Mouse (Mus musculus): ENCODE data around the gene Efhb.
A peak's percentile ranks its signal among the peaks of the same experiment; 100 is the strongest.

Gene Efhb

GRCm38 (mm10) chr17:53462603-53463495, at the start of gene Efhb:
Gene Efhb (minus strand): TSS chr17:53463321.
- DNase-seq (ENCODE audit: low read depth, low spot score) = peak; percentile 89

- peak; percentile 34 for DNase-seq (ENCODE audit: low read depth, low spot score)
Observed at GRCm38 (mm10) chr17:53512311-53512951, 49.3 kb upstream of the Efhb start.

DNA sequence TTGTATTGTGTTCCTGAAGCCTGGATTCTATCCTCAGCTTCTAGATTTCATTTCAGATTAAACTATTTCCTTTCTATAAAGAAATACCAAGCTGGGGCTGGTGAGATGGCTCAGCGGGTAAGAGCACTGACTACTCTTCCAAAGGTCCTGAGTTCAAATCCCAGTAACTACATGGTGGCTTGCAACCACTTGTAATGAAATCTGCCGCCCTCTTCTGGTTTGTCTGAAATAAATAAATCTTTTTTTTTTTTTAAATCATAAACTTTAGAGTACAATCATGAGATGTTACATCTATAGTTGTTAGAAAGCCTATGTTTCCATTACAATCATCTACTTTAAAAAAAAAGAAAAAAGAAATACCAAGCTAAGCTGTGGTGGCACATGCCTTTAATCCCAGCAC, 39.8 kb upstream of the Efhb start:
- no peak for DNase-seq (ENCODE audit: low read depth, low spot score)

- no peak for DNase-seq (ENCODE audit: low read depth, low spot score)
Observed at GRCm38 (mm10) chr17:53489007-53489378, 25.9 kb upstream of the Efhb start.

GRCm38 (mm10) chr17:53488291-53489006, 25.3 kb upstream of the Efhb start:
- DNase-seq (ENCODE audit: low read depth, low spot score) = no peak

DNA sequence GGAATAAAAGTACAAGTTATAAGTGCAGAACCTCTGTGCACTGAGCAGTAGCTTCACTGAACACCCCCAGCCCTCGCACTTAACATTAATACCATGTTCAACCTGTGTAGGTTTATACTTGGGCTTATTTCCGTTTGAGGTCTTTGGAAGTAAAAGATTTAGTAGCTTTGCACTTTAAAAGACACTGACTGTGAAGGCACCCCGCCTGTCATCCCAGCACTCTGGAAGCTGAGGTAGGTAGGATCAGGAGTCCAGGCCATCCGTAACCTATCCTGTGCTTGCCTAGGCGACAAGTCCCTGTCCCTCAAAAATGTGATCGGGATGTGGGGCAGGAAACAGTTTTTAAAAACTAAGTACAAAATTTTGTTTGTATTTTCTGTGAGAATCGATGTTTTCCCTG, 17.3 kb upstream of the Efhb start:
- DNase-seq (ENCODE audit: low read depth, low spot score) = no peak

DNA sequence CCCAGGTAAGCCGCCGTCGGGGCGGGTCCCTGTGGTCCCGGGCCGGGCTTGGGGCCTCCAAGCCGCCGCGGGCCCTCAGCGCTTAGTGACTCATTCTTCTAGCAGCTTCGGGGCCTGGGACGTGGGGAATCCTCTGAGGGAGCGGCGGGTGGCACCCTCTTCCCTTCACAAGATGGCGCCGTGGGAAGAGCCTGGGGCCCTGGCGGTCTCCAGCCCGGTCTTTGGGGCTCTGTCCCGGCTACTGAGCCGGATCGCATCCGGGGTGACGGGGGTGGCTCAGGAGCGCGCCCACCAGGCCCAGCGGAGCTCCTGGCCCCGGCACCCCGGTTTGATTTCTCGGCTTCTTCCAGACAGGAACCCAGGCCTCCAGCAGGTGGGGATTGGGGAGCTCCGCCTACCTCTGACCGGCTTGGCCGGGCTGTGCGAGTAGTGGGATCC, 16.5 kb upstream of the Efhb start:
- peak; percentile 44 for DNase-seq (ENCODE audit: low read depth, low spot score)

- peak; percentile 99 for DNase-seq (ENCODE audit: low read depth, low spot score)
Observed at GRCm38 (mm10) chr17:53478858-53479603, 15.9 kb upstream of the Efhb start, which contains the start of gene Rab5a. Gene Rab5a (plus strand): TSS chr17:53479234.

- peak; percentile 28 for DNase-seq (ENCODE audit: low read depth, low spot score)
Observed at GRCm38 (mm10) chr17:53478066-53478857, 15.1 kb upstream of the Efhb start.

GRCm38 (mm10) chr17:53468697-53469096, 5.6 kb upstream of the Efhb start:
- no peak for DNase-seq (ENCODE audit: low read depth, low spot score)

DNA sequence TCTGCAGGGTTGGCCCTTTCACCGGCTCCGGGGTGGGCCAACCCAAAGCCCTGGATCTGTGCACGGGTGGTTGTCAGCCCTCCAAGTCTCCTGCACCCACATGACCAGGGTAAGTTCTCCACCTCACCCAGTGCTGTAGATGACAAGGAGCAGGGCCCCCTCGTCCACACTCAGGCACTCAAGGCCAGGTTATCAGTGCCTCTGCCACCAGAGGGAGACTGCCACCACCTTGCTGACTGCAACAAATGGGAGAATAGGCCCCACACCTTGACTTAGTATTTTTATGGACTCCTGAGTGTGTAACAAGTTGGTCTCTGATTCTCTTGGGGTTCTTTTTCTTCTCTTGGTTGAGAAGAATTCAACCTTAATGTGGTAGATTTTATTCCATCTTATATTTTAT, 2.4 kb upstream of the Efhb start:
- DNase-seq (ENCODE audit: low read depth, low spot score) = peak; percentile 81

- DNase-seq (ENCODE audit: low read depth, low spot score) = no peak
Observed at GRCm38 (mm10) chr17:53463496-53463840, 347 bp upstream of the Efhb start.

DNA sequence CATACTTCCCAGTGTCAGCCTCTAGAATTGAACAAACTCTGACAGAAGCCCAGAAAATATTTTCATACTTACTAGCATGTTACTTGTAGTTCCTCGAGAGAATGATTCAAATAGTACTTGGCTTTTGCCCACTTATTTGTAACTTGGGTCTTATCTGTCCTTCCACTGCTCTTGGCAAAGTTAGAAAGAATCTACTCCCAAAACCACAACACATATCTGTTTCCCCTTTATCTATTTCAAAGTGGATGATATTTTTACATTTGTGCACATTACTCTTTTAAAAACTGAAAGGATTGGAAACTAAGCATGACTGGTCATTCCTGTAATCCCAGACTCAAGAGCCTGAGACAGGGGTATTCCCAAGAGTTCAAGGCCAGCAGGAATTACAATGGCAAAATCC, 6.4 kb downstream of the Efhb start:
- no peak for DNase-seq (ENCODE audit: low read depth, low spot score)

DNA sequence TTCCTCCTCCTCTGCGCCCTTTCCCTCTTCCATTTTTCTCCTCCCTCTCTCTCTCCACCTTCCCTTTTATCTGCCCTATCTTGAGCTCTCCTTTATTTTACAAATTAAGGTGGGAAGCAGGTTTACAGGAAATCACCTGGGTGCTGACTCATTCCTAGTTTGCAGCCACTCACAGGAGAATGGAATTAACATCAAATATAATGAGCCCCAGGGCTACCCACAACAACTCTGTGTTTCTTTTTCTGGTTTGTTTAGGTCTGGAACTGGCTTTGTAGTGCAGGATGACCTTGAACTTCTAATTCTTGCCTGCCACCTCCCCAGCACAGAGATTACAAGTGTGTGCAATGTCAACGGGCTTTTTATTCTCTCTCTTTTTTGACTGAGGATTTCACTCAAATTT, 7.0 kb downstream of the Efhb start:
- DNase-seq (ENCODE audit: low read depth, low spot score) = peak; percentile 78

DNA sequence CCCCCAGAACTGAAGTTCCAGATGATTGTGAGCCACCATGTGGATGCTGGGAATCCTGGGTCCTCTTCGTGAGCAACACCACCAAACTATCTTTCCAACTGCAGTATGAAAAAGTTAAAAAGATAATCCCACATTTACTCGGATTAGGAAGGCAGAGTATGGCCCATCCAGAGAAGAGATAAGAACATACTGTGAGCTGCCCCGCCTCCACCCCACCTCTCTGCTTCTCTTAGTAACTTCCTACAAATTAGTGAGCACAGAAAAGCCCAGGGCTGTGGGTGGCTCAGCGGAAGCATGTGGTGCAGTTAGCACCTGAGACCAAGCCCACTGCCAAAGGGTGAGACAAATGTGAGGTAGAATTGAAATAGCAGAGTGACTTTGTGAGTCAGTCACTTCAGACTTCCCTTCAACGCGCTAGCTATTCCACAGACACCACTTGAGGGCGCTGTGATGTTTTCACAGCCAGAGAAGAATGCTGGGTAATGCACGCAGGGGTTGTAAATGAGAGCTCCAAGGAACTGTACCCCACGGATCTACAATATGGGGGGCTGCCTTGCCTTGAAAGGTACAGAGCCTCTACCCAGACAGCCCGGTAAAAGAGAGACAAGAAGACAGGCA, 60.3 kb downstream of the Efhb start:
- DNase-seq (ENCODE audit: low read depth, low spot score) = peak; percentile 62

DNA sequence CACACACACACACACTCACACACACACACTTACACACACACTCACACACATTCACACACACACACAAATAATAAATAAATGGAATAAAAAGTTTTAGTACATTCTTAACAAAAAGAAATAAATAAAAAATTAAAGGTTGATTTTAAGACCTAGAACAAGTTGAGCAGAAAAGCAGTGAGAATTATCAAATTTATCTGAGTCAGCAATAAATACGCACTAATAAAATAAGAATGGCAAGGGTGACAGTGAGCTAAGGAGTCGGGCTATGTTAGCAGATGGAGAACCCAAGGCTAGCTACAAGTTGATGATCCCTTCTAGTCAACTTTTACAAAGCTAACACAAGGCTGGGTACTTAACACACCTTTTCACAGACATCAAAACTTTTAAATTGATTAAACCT, 69.9 kb downstream of the Efhb start:
- DNase-seq (ENCODE audit: low read depth, low spot score) = no peak

GRCm38 (mm10) chr17:53389507-53389906, 73.6 kb downstream of the Efhb start:
- peak; percentile 41 for DNase-seq (ENCODE audit: low read depth, low spot score)

GRCm38 (mm10) chr17:53387581-53388473, 75.3 kb downstream of the Efhb start:
- peak; percentile 25 for DNase-seq (ENCODE audit: low read depth, low spot score)

- DNase-seq (ENCODE audit: low read depth, low spot score) = no peak
Observed at GRCm38 (mm10) chr17:53386863-53387262, 76.3 kb downstream of the Efhb start.

Measured in ES-CJ7 (cell line).